Mouse (Mus musculus): Measurements from ENCODE around the gene Cdk14.
"Not testable (repeated sequence)": the region's sequence is repeated elsewhere in the genome, so short reads cannot be mapped to it uniquely, and the experiment has no call there.

Cdk14 gene

GRCm38 (mm10) chr5:5368389-5369164 lies 51.5 kb downstream of the Cdk14 start:
- no peak for DNase-seq (ENCODE audit: extremely low spot score, low read depth, low spot score)

- no peak for DNase-seq (ENCODE audit: extremely low spot score, low read depth, low spot score)
These were observed 52.6 kb downstream of the Cdk14 start for GRCm38 (mm10) chr5:5367550-5367949.

- no peak for DNase-seq (ENCODE audit: extremely low spot score, low read depth, low spot score)
These were observed 54.6 kb downstream of the Cdk14 start for GRCm38 (mm10) chr5:5365285-5366076.

- no peak for DNase-seq (ENCODE audit: extremely low spot score, low read depth, low spot score)
These were observed 58.4 kb downstream of the Cdk14 start for GRCm38 (mm10) chr5:5361684-5362083.

GRCm38 (mm10) chr5:5360338-5360737 lies 59.8 kb downstream of the Cdk14 start:
- DNase-seq (ENCODE audit: extremely low spot score, low read depth, low spot score), result no peak

GRCm38 (mm10) chr5:5359915-5360314 lies 60.2 kb downstream of the Cdk14 start:
- no peak for DNase-seq (ENCODE audit: extremely low spot score, low read depth, low spot score)

GRCm38 (mm10) chr5:5359370-5359769 lies 60.7 kb downstream of the Cdk14 start:
- DNase-seq (ENCODE audit: extremely low spot score, low read depth, low spot score), result no peak

- no peak for DNase-seq (ENCODE audit: extremely low spot score, low read depth, low spot score)
These were observed 61.9 kb downstream of the Cdk14 start for GRCm38 (mm10) chr5:5358019-5358717.

GRCm38 (mm10) chr5:5354684-5355368 lies 65.3 kb downstream of the Cdk14 start:
- no peak for DNase-seq (ENCODE audit: extremely low spot score, low read depth, low spot score)

GRCm38 (mm10) chr5:5353946-5354345 lies 66.2 kb downstream of the Cdk14 start:
- no peak for DNase-seq (ENCODE audit: extremely low spot score, low read depth, low spot score)

GRCm38 (mm10) chr5:5344646-5345045 lies 75.5 kb downstream of the Cdk14 start:
- DNase-seq (ENCODE audit: extremely low spot score, low read depth, low spot score), result no peak

GRCm38 (mm10) chr5:5343741-5344140 lies 76.4 kb downstream of the Cdk14 start:
- DNase-seq (ENCODE audit: extremely low spot score, low read depth, low spot score), result no peak

- no peak for DNase-seq (ENCODE audit: extremely low spot score, low read depth, low spot score)
These were observed 76.8 kb downstream of the Cdk14 start for GRCm38 (mm10) chr5:5343267-5343666.

GRCm38 (mm10) chr5:5342410-5343137 lies 77.5 kb downstream of the Cdk14 start:
- no peak for DNase-seq (ENCODE audit: extremely low spot score, low read depth, low spot score)

- no peak for DNase-seq (ENCODE audit: extremely low spot score, low read depth, low spot score)
These were observed 78.5 kb downstream of the Cdk14 start for GRCm38 (mm10) chr5:5341611-5342010.

- DNase-seq (ENCODE audit: extremely low spot score, low read depth, low spot score), result no peak
These were observed 86.2 kb downstream of the Cdk14 start for GRCm38 (mm10) chr5:5333916-5334315.

GRCm38 (mm10) chr5:5330926-5331460 lies 89.1 kb downstream of the Cdk14 start:
- DNase-seq (ENCODE audit: extremely low spot score, low read depth, low spot score), result no peak

GRCm38 (mm10) chr5:5329018-5329417 lies 91.1 kb downstream of the Cdk14 start:
- DNase-seq (ENCODE audit: extremely low spot score, low read depth, low spot score), result not testable (repeated sequence)

GRCm38 (mm10) chr5:5326716-5327115 lies 93.4 kb downstream of the Cdk14 start:
- DNase-seq (ENCODE audit: extremely low spot score, low read depth, low spot score), result no peak

- no peak for DNase-seq (ENCODE audit: extremely low spot score, low read depth, low spot score)
These were observed 97.4 kb downstream of the Cdk14 start for GRCm38 (mm10) chr5:5322699-5323098.

All from hindlimb bud, embryonic 11.5 days (tissue).